In the genomic region with DNA sequence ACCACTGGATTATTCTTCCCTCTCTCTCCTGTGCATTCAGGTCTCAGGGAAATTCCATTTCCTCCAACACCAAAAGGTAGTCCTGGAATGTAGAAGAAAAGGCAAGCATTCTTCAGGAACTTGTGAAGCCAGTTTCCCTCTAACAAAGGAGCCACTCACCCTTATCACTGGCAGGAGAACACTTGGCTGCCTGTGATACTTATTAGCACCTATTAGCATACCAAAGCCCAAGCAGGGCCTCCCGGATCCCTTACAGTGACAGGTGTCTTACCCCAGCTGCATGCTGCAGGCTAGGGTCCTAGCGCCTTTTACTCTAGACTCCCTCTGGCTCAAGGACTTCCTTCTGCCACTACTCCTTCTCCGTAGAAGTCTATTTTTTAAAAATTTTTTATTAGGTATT, we compare ENCODE assay signal across 15 mouse cellular contexts. TPM values are rescaled to one million over a fixed set of nuclear protein-coding genes. Genes with fewer than 3 reads are reported as not detected.
A peak's percentile ranks its signal among the peaks of the same experiment; 100 is the strongest.
DNase-seq lines count a peak whose midpoint lies in the region; ATAC-seq and TF ChIP-seq lines count a peak whose summit lies in the region.
"Had no signal": no experiment of that assay in that cellular context is flagged by ENCODE, and none has a peak within 500 bp of the region (broad histone marks: within the 10 kb centered on the region; RNA-seq: fewer than 3 reads in every experiment).

No protein-coding gene starts in this region.

- DNase-seq in forebrain, embryonic 14.5 days (ENCODE audit: low spot score) = peak; percentile 41
- DNase-seq in embryonic facial prominence, embryonic 10.5 days (ENCODE audit: low spot score) = peak; percentile 30
- no peak for DNase-seq in cerebellum, adult 11 months
- no peak for DNase-seq in gastrocnemius, adult 18-20 months (ENCODE audit: low spot score)
- DNase-seq: adrenal gland, postnatal 14 days; cerebellum, adult 18-20 months; gastrocnemius, postnatal 25 days had no signal

- no peak overlapping the region for H3K4me3 ChIP-seq in forebrain, embryonic 14.5 days (ENCODE audit: low read depth, low read length)
- no peak overlapping the region for H3K4me3 ChIP-seq in forebrain, embryonic 12.5 days (replicated peaks)
- 0 out of 2 replicates have a peak overlapping the region, but pooled peaks have one; percentile 2 for H3K4me3 ChIP-seq in E14TG2a.4 (replicated peaks; ENCODE audit: low read length)
- H3K4me3 ChIP-seq in embryonic facial prominence, embryonic 10.5 days = no peak overlapping the region
- no peak overlapping the region for H3K4me3 ChIP-seq in liver, embryonic 16.5 days (ENCODE audit: low read depth, low read length)
- no peak overlapping the region for H3K4me3 ChIP-seq in midbrain, embryonic 16.5 days (ENCODE audit: low read depth, low read length)
- H3K4me3 ChIP-seq: erythroblast, embryonic 14.5 days; heart, embryonic 15.5 days; midbrain, embryonic 12.5 days had no signal

- no peak for TF ChIP-seq CTCF in E14TG2a.4 (conservative IDR thresholded peaks at IDR 0.05; ENCODE audit: low read length)

- H3K4me2 ChIP-seq in forebrain, embryonic 14.5 days (ENCODE audit: low read length) = no peak overlapping the region
- H3K4me2 ChIP-seq in forebrain, embryonic 12.5 days = no peak overlapping the region
- no peak overlapping the region for H3K4me2 ChIP-seq in liver, embryonic 16.5 days (ENCODE audit: low read depth, low read length)
- H3K4me2 ChIP-seq in midbrain, embryonic 16.5 days (ENCODE audit: low read length) = no peak overlapping the region
- H3K4me2 ChIP-seq: heart, embryonic 15.5 days; midbrain, embryonic 12.5 days had no signal

- H3K36me3 ChIP-seq in forebrain, embryonic 14.5 days (ENCODE audit: control insufficient read depth, insufficient read depth, low read length) = no peaks in the 10 kb centered on the region
- no peaks in the 10 kb centered on the region for H3K36me3 ChIP-seq in forebrain, embryonic 12.5 days (replicated peaks)
- H3K36me3 ChIP-seq in E14TG2a.4 (ENCODE audit: insufficient read depth, low read length) = peaks cover 8% of the 10 kb centered on the region
- H3K36me3 ChIP-seq in embryonic facial prominence, embryonic 10.5 days (replicated peaks) = no peaks in the 10 kb centered on the region
- 0 out of 2 replicates have a peak, but pooled peaks cover 2% of the 10 kb centered on the region for H3K36me3 ChIP-seq in liver, embryonic 16.5 days (ENCODE audit: control insufficient read depth, insufficient read depth)
- H3K36me3 ChIP-seq in midbrain, embryonic 16.5 days (ENCODE audit: control insufficient read depth, insufficient read depth, low read length) = no peaks in the 10 kb centered on the region
- H3K36me3 ChIP-seq: midbrain, embryonic 12.5 days had no signal

- 12% methylated on average over 3 of the region's 3 CpGs for WGBS in forebrain, embryonic 14.5 days
- 16% methylated on average over 3 of the region's 3 CpGs for WGBS in forebrain, embryonic 12.5 days
- WGBS in embryonic facial prominence, embryonic 10.5 days = 33% methylated on average over 3 of the region's 3 CpGs
- WGBS in liver, embryonic 16.5 days (ENCODE audit: insufficient replicate concordance) = 39% methylated on average over 3 of the region's 3 CpGs
- WGBS in midbrain, embryonic 16.5 days = 21% methylated on average over 3 of the region's 3 CpGs

- ATAC-seq in forebrain, embryonic 14.5 days = no peak
- ATAC-seq in forebrain, embryonic 12.5 days (ENCODE audit: low FRiP score) = no peak; the same call in 1 of the 2 replicates
- peak; percentile 46 for ATAC-seq in liver, embryonic 16.5 days (ENCODE audit: low read depth)
- ATAC-seq in midbrain, embryonic 16.5 days = no peak

- H3K4me1 ChIP-seq in forebrain, embryonic 14.5 days (ENCODE audit: control insufficient read depth, insufficient read depth, low read length) = no peaks in the 10 kb centered on the region
- H3K4me1 ChIP-seq in forebrain, embryonic 12.5 days = peaks cover 4% of the 10 kb centered on the region
- peaks cover 56% of the 10 kb centered on the region for H3K4me1 ChIP-seq in E14TG2a.4 (replicated peaks; ENCODE audit: low read depth, low read length)
- peaks cover 10% of the 10 kb centered on the region for H3K4me1 ChIP-seq in embryonic facial prominence, embryonic 10.5 days
- peaks cover 53% of the 10 kb centered on the region for H3K4me1 ChIP-seq in liver, embryonic 16.5 days (ENCODE audit: control insufficient read depth, low read depth, low read length)
- H3K4me1 ChIP-seq in midbrain, embryonic 16.5 days (ENCODE audit: control insufficient read depth, insufficient read depth, low read length) = no peaks in the 10 kb centered on the region

- H3K27ac ChIP-seq in forebrain, embryonic 14.5 days (ENCODE audit: low read depth, low read length) = no peak overlapping the region
- H3K27ac ChIP-seq in forebrain, embryonic 12.5 days = no peak overlapping the region
- H3K27ac ChIP-seq in embryonic facial prominence, embryonic 10.5 days (replicated peaks) = no peak overlapping the region
- H3K27ac ChIP-seq in liver, embryonic 16.5 days (ENCODE audit: low read length) = peak overlapping the region; percentile 35; the same call in 1 of the 2 replicates
- no peak overlapping the region for H3K27ac ChIP-seq in midbrain, embryonic 16.5 days (ENCODE audit: low read length)
- H3K27ac ChIP-seq: heart, embryonic 15.5 days; midbrain, embryonic 12.5 days had no signal

- no peaks in the 10 kb centered on the region for H3K27me3 ChIP-seq in forebrain, embryonic 14.5 days (replicated peaks; ENCODE audit: control insufficient read depth, insufficient read depth, low read length)
- no peaks in the 10 kb centered on the region for H3K27me3 ChIP-seq in forebrain, embryonic 12.5 days
- H3K27me3 ChIP-seq in E14TG2a.4 (ENCODE audit: insufficient read depth, low read length) = no peaks in the 10 kb centered on the region
- no peaks in the 10 kb centered on the region for H3K27me3 ChIP-seq in embryonic facial prominence, embryonic 10.5 days (replicated peaks; ENCODE audit: low read depth, poor library complexity, severe bottlenecking)
- no peaks in the 10 kb centered on the region for H3K27me3 ChIP-seq in liver, embryonic 16.5 days (ENCODE audit: control insufficient read depth, insufficient read depth, low read depth, low read length)
- no peaks in the 10 kb centered on the region for H3K27me3 ChIP-seq in midbrain, embryonic 16.5 days (ENCODE audit: control insufficient read depth, insufficient read depth, low read depth, low read length)
- H3K27me3 ChIP-seq: heart, embryonic 15.5 days; midbrain, embryonic 12.5 days had no signal

- no peaks in the 10 kb centered on the region for H3K9me3 ChIP-seq in forebrain, embryonic 14.5 days (replicated peaks; ENCODE audit: control insufficient read depth, low read length)
- H3K9me3 ChIP-seq in forebrain, embryonic 12.5 days = no peaks in the 10 kb centered on the region
- H3K9me3 ChIP-seq in E14TG2a.4 (ENCODE audit: low read length) = no peaks in the 10 kb centered on the region
- no peaks in the 10 kb centered on the region for H3K9me3 ChIP-seq in embryonic facial prominence, embryonic 10.5 days
- H3K9me3 ChIP-seq in liver, embryonic 16.5 days (replicated peaks; ENCODE audit: control insufficient read depth, low read length) = no peaks in the 10 kb centered on the region
- no peaks in the 10 kb centered on the region for H3K9me3 ChIP-seq in midbrain, embryonic 16.5 days (replicated peaks; ENCODE audit: control insufficient read depth, low read length, poor library complexity, severe bottlenecking)
- H3K9me3 ChIP-seq: heart, embryonic 15.5 days; midbrain, embryonic 12.5 days had no signal

- no peak overlapping the region for H3K9ac ChIP-seq in forebrain, embryonic 14.5 days (ENCODE audit: low read length)
- H3K9ac ChIP-seq in forebrain, embryonic 12.5 days = no peak overlapping the region
- no peak overlapping the region; the same call in 1 of the 2 replicates for H3K9ac ChIP-seq in liver, embryonic 16.5 days (ENCODE audit: low read depth, low read length)
- no peak overlapping the region for H3K9ac ChIP-seq in midbrain, embryonic 16.5 days (ENCODE audit: low read depth, low read length)
- H3K9ac ChIP-seq: heart, embryonic 15.5 days; midbrain, embryonic 12.5 days had no signal

RNA-seq across cellular contexts. Expression of a gene that starts 19.7 kb away (rescaled TPM):
- 7.7 and 9.6 TPM in 2 replicates for polyA plus RNA-seq in forebrain, embryonic 14.5 days (2014; fragmentation: Nextera tagmentation; extraction: Ambion mirVana)
- polyA plus RNA-seq in forebrain, embryonic 12.5 days (2016; fragmentation: Nextera tagmentation; extraction: Ambion mirVana) = 15.5 and 18.9 TPM in 2 replicates
- 24.0 and 27.4 TPM in 2 replicates for polyA plus RNA-seq in embryonic facial prominence, embryonic 10.5 days (2016; fragmentation: Nextera tagmentation; extraction: Ambion mirVana)
- 203 and 205 TPM in 2 replicates for polyA plus RNA-seq in liver, embryonic 16.5 days (2015; fragmentation: Nextera tagmentation; extraction: Ambion mirVana)
- 1 to 10 TPM; 2.7 to 5.1 TPM for total RNA-seq in gastrocnemius, adult 18-20 months (2021)
- 14.7 and 18.2 TPM in 2 replicates for polyA plus RNA-seq in midbrain, embryonic 16.5 days (2015; fragmentation: Nextera tagmentation; extraction: Ambion mirVana)

RNA-seq across cellular contexts. Expression of a gene that starts 30.4 kb away (rescaled TPM):
- 0.04 TPM in 1 of 2 replicates, not detected in the other for polyA plus RNA-seq in forebrain, embryonic 14.5 days (2014; fragmentation: Nextera tagmentation; extraction: Ambion mirVana)
- polyA plus RNA-seq in forebrain, embryonic 12.5 days (2016; fragmentation: Nextera tagmentation; extraction: Ambion mirVana) = not detected in 2 replicates
- not detected in 2 replicates for polyA plus RNA-seq in embryonic facial prominence, embryonic 10.5 days (2016; fragmentation: Nextera tagmentation; extraction: Ambion mirVana)
- 0.02 and 0.05 TPM in 2 replicates for polyA plus RNA-seq in liver, embryonic 16.5 days (2015; fragmentation: Nextera tagmentation; extraction: Ambion mirVana)
- total RNA-seq in gastrocnemius, adult 18-20 months (2021) = under 1 TPM; 0.16 to 0.21 TPM
- 0.05 TPM in 1 of 2 replicates, not detected in the other for polyA plus RNA-seq in midbrain, embryonic 16.5 days (2015; fragmentation: Nextera tagmentation; extraction: Ambion mirVana)
- total RNA-seq: adrenal gland, postnatal 14 days had no signal
- polyA plus RNA-seq: erythroblast, embryonic 14.5 days; heart, embryonic 15.5 days; limb, embryonic 11.5 days; midbrain, embryonic 12.5 days had no signal

RNA-seq across cellular contexts. Expression of a gene that starts 44.4 kb away (rescaled TPM):
- 60.3 and 71.9 TPM in 2 replicates for polyA plus RNA-seq in forebrain, embryonic 14.5 days (2014; fragmentation: Nextera tagmentation; extraction: Ambion mirVana)
- 96.4 and 97.7 TPM in 2 replicates for polyA plus RNA-seq in forebrain, embryonic 12.5 days (2016; fragmentation: Nextera tagmentation; extraction: Ambion mirVana)
- polyA plus RNA-seq in embryonic facial prominence, embryonic 10.5 days (2016; fragmentation: Nextera tagmentation; extraction: Ambion mirVana) = 112 and 115 TPM in 2 replicates
- 46.9 and 48.5 TPM in 2 replicates for polyA plus RNA-seq in liver, embryonic 16.5 days (2015; fragmentation: Nextera tagmentation; extraction: Ambion mirVana)
- total RNA-seq in gastrocnemius, adult 18-20 months (2021) = 10 to 100 TPM; 20.0 to 21.4 TPM
- polyA plus RNA-seq in midbrain, embryonic 16.5 days (2015; fragmentation: Nextera tagmentation; extraction: Ambion mirVana) = 64.7 and 71.1 TPM in 2 replicates

RNA-seq across cellular contexts. Expression of a gene that starts 44.6 kb away (rescaled TPM):
- polyA plus RNA-seq in forebrain, embryonic 14.5 days (2014; fragmentation: Nextera tagmentation; extraction: Ambion mirVana) = 22.8 and 26.9 TPM in 2 replicates
- 30.9 and 34.3 TPM in 2 replicates for polyA plus RNA-seq in forebrain, embryonic 12.5 days (2016; fragmentation: Nextera tagmentation; extraction: Ambion mirVana)
- 30.6 and 31.2 TPM in 2 replicates for polyA plus RNA-seq in embryonic facial prominence, embryonic 10.5 days (2016; fragmentation: Nextera tagmentation; extraction: Ambion mirVana)
- 12.3 and 12.8 TPM in 2 replicates for polyA plus RNA-seq in liver, embryonic 16.5 days (2015; fragmentation: Nextera tagmentation; extraction: Ambion mirVana)
- total RNA-seq in gastrocnemius, adult 18-20 months (2021) = 10 to 100 TPM; 17.3 TPM
- polyA plus RNA-seq in midbrain, embryonic 16.5 days (2015; fragmentation: Nextera tagmentation; extraction: Ambion mirVana) = 42.1 and 43.6 TPM in 2 replicates

Comparison
In these comparisons a context has a peak if more than half of its experiments do, and no peak if none do; other contexts are left out.
1. DNase-seq: peak in forebrain, embryonic 14.5 days (single experiment) and embryonic facial prominence, embryonic 10.5 days (single experiment); none in cerebellum, adult 11 months (single experiment) and gastrocnemius, adult 18-20 months (single experiment).